Mouse (Mus musculus) megakaryocyte-erythroid progenitor cell, adult 5-6 weeks (primary cell): ENCODE results near the gene Apol10b. TPM values are rescaled to one million over a fixed set of nuclear protein-coding genes. Genes with fewer than 3 reads are reported as not detected.

Source experiments
- total RNA-seq, 2 experiments: library from RNA; stranded (forward) in 1 of 2; stranded (reverse) in 1 of 2; fragments of 200-1000, 215-1000 nt in 1 of 2; fragments of >200 nt in 1 of 2; fragmentation: Nextera tagmentation in 1 of 2; gene quantifications; 2 replicates each; pipeline ENCODE4 v1.2.3; 2014 to 2017

Gene Apol10b
- total RNA-seq, 2 experiments from 2014 or later: not detected

Other genes starting within 250 kb of the Apol10b start
- gene Apol7a, start 197.0 kb downstream of the Apol10b start, total RNA-seq (2014; fragmentation: Nextera tagmentation): not detected in 2 replicates
- gene Apol7a, start 197.0 kb downstream of the Apol10b start, total RNA-seq (2017): not detected in 2 replicates
- gene Apol9a, start 185.0 kb downstream of the Apol10b start, total RNA-seq (2014; fragmentation: Nextera tagmentation): not detected in 2 replicates
- 0.99 TPM in 1 of 2 replicates, not detected in the other for gene Apol9a, start 185.0 kb downstream of the Apol10b start, total RNA-seq (2017)
- gene Apol7b, start 148.6 kb downstream of the Apol10b start, total RNA-seq (2014; fragmentation: Nextera tagmentation): 2.3 TPM in 1 of 2 replicates, not detected in the other
- not detected in 2 replicates for gene Apol7b, start 148.6 kb downstream of the Apol10b start, total RNA-seq (2017)
- gene Apol10a, start 119.1 kb downstream of the Apol10b start, total RNA-seq (2014; fragmentation: Nextera tagmentation): not detected in 2 replicates
- gene Apol10a, start 119.1 kb downstream of the Apol10b start, total RNA-seq (2017): not detected in 2 replicates
- gene Apol11a, start 87.9 kb downstream of the Apol10b start, total RNA-seq (2014; fragmentation: Nextera tagmentation): not detected in 2 replicates
- not detected in 2 replicates for gene Apol11a, start 87.9 kb downstream of the Apol10b start, total RNA-seq (2017)
- gene Apol7c, start 62.8 kb downstream of the Apol10b start, total RNA-seq (2014; fragmentation: Nextera tagmentation): not detected in 2 replicates
- not detected in 2 replicates for gene Apol7c, start 62.8 kb downstream of the Apol10b start, total RNA-seq (2017)
- not detected in 2 replicates for gene 1700025B11Rik, start 34.2 kb downstream of the Apol10b start, total RNA-seq (2014; fragmentation: Nextera tagmentation)
- not detected in 2 replicates for gene 1700025B11Rik, start 34.2 kb downstream of the Apol10b start, total RNA-seq (2017)
- gene Gm36245, start 3.1 kb upstream of the Apol10b start, total RNA-seq (2014; fragmentation: Nextera tagmentation): not detected in 2 replicates
- not detected in 2 replicates for gene Gm36245, start 3.1 kb upstream of the Apol10b start, total RNA-seq (2017)
- gene Apol11b, start 47.2 kb upstream of the Apol10b start, total RNA-seq (2014; fragmentation: Nextera tagmentation): not detected in 2 replicates
- gene Apol11b, start 47.2 kb upstream of the Apol10b start, total RNA-seq (2017): 0.52 TPM in 1 of 2 replicates, not detected in the other
- 1.2 TPM in 1 of 2 replicates, not detected in the other for gene Apol7e, start 102.7 kb upstream of the Apol10b start, total RNA-seq (2014; fragmentation: Nextera tagmentation)
- 1.5 and 2.0 TPM in 2 replicates for gene Apol7e, start 102.7 kb upstream of the Apol10b start, total RNA-seq (2017)
- gene Apol9b, start 132.9 kb upstream of the Apol10b start, total RNA-seq (2014; fragmentation: Nextera tagmentation): not detected in 2 replicates
- 0.38 TPM in 1 of 2 replicates, not detected in the other for gene Apol9b, start 132.9 kb upstream of the Apol10b start, total RNA-seq (2017)
- gene Apol8, start 160.9 kb upstream of the Apol10b start, total RNA-seq (2014; fragmentation: Nextera tagmentation): 3.8 and 5.5 TPM in 2 replicates
- 1.4 and 1.6 TPM in 2 replicates for gene Apol8, start 160.9 kb upstream of the Apol10b start, total RNA-seq (2017)
- gene Myh9, start 246.1 kb upstream of the Apol10b start, total RNA-seq (2014; fragmentation: Nextera tagmentation): 98.3 and 144 TPM in 2 replicates
- gene Myh9, start 246.1 kb upstream of the Apol10b start, total RNA-seq (2017): 195 and 198 TPM in 2 replicates